Mouse (Mus musculus) kidney, adult 2 months (tissue): ENCODE data around the gene Epha8. TPM values are rescaled to one million over a fixed set of nuclear protein-coding genes. Genes with fewer than 3 reads are reported as not detected.
A peak's percentile ranks its signal among the peaks of the same experiment; 100 is the strongest.

Experiments
- DNase-seq: peaks from one replicate; pipeline ENCODE4 v3.0.0; 2021
- H3K27ac ChIP-seq: fragments of 200-500 bp; 2 replicates; pipeline ENCODE4 v1.5.1; 2012; ENCODE audit warnings: low read depth, low read length, control low read depth, inconsistent platforms; ENCODE audit not compliant: insufficient read depth
- H3K27me3 ChIP-seq: fragments of 200-500 bp; replicated peaks from 2 replicates; pipeline ENCODE4 v1.6.1; 2012; ENCODE audit warnings: mild to moderate bottlenecking, moderate library complexity, low read length, inconsistent platforms; ENCODE audit not compliant: control insufficient read depth, insufficient read depth
- H3K36me3 ChIP-seq: fragments of 200-500 bp; 2 replicates; pipeline ENCODE4 v1.6.1; 2012; ENCODE audit warnings: mild to moderate bottlenecking, moderate library complexity, low read length, inconsistent platforms; ENCODE audit not compliant: control insufficient read depth, insufficient read depth
- H3K4me1 ChIP-seq: fragments of 200-500 bp; 2 replicates; pipeline ENCODE4 v1.6.1; 2011; ENCODE audit warnings: low read length; ENCODE audit not compliant: control insufficient read depth, insufficient read depth
- H3K4me3 ChIP-seq: fragments of 200-500 bp; 2 replicates; pipeline ENCODE4 v1.5.1; 2011; ENCODE audit warnings: mild to moderate bottlenecking, low read depth, low read length, control low read depth; ENCODE audit not compliant: insufficient read depth
- CTCF ChIP-seq: fragments of 200-500 bp; conservative IDR thresholded peaks from 2 replicates; pipeline ENCODE4 v1.5.1; 2011; ENCODE audit warnings: low read depth, mild to moderate bottlenecking, control low read depth, low read length, moderate library complexity, mixed read lengths; ENCODE audit not compliant: insufficient read depth, insufficient read length
- POLR2A ChIP-seq: fragments of 200-500 bp; IDR thresholded peaks from one replicate; pipeline ENCODE4 v1.6.1; 2011; ENCODE audit warnings: low read depth, low read length, control low read depth
- WGBS: fragments of 180-500 bp; shearing (Covaris S2); methylation state at CpG from one replicate; pipeline ENCODE4 v1.1.7; 2018; 5-methylcytosine and 5-hydroxymethylcytosine counted together
- polyA plus RNA-seq: library from polyadenylated mRNA; depleted of rRNA; stranded (reverse); fragments of >200 nt; gene quantifications from 2 replicates; pipeline ENCODE4 v1.2.3, GENCODE M21; 2012

Gene Epha8
- polyA plus RNA-seq, 1 experiment: 0.06 TPM

GRCm38 (mm10) chr4:136981993-136982695 is 25.5 kb upstream of the Epha8 start:
- WGBS: 81% methylated on average over 9 of the region's 9 CpGs
- no peak for DNase-seq

DNA sequence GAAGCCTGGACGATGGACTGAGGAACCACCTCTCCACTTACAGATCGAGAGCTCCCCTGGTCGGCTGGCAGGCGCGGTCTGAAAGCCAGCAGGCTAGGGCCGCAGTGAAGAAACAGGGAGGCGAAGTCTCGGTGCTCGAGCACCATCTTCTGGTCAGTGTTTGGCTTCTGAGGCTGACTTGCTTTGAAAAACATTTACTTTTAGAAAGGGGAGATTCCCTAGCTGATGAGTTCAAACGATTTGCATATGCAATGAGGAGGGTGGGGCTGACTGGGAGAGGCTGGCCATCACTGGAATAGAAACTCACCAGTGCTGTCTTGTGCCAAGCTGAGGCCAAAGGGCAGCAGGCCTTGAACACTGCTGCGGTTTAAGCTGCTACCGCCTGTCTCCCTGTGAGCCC is 24.7 kb upstream of the Epha8 start:
- Histone ChIP-seq H3K4me1 (no peaks in the 10 kb centered on the region), H3K27me3 (no peaks in the 10 kb centered on the region), H3K27ac (no peak overlapping the region), H3K36me3 (no peaks in the 10 kb centered on the region), H3K4me3 (no peak overlapping the region)
- WGBS: 12% methylated on average over 12 of the region's 12 CpGs
- DNase-seq: peak; percentile 91
- TF ChIP-seq CTCF: peak; percentile 67
- no peak for TF ChIP-seq POLR2A

More at GRCm38 (mm10) chr4:136981993-136982695, 25.5 kb upstream of the Epha8 start:
- Histone ChIP-seq H3K4me3 (no peak overlapping the region), H3K27ac (no peak overlapping the region), H3K27me3 (no peaks in the 10 kb centered on the region), H3K36me3 (no peaks in the 10 kb centered on the region), H3K4me1 (no peaks in the 10 kb centered on the region)
- TF ChIP-seq POLR2A (no peak), CTCF (no peak)

DNA sequence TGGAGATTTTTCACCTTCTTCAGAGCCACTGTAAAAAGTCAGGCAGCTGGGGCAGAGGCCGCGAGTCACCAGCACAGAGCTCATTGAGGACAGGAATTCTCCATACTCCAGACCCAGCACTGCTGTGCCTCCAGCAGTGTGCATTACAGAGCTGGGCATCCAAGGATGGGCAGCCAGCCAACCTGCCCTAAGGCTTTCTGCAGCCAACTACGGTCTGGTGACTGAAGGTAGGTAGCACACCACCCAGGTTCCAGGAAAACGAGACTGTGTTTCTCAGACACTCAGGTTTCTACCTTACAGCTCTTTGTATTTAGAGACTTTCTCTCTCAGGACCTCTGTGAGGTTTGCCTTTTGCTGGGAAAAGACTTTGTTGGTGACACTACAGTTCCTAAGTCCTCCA is 24.3 kb upstream of the Epha8 start:
- DNase-seq: peak; percentile 20
- 59% methylated on average over 4 of the region's 4 CpGs for WGBS
- H3K27ac ChIP-seq: no peak overlapping the region
- no peaks in the 10 kb centered on the region for H3K36me3 ChIP-seq
- H3K4me3 ChIP-seq: no peak overlapping the region
- H3K27me3 ChIP-seq: no peaks in the 10 kb centered on the region
- TF ChIP-seq POLR2A: no peak
- no peak for TF ChIP-seq CTCF
- H3K4me1 ChIP-seq: no peaks in the 10 kb centered on the region

- 69% methylated on average over 8 of the region's 8 CpGs for WGBS
- Histone ChIP-seq H3K27me3 (no peaks in the 10 kb centered on the region), H3K4me3 (no peak overlapping the region), H3K36me3 (no peaks in the 10 kb centered on the region), H3K4me1 (no peaks in the 10 kb centered on the region), H3K27ac (no peak overlapping the region)
- TF ChIP-seq CTCF (no peak), POLR2A (no peak)
- DNase-seq: no peak
These were observed 20.6 kb upstream of the Epha8 start for GRCm38 (mm10) chr4:136977244-136977643.

DNA sequence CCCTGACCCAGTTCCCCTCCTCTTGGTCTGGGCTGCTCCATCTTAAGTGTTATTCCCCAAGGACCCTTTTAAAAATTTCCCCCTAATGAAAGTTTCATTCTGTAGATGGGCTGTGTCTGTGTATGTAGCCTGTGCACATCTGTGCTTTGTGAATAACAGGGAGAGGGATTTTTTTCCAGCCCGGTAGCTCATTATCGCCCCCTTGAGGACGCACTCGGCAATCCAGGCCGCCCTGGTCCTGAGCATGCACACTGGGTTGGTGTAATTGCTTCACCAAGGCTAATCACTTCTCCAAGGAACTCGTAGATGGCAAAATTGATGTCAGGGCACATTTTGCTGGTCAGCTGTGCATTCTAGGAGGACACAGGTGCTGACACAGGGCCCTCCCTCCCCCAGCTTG is 14.3 kb upstream of the Epha8 start:
- TF ChIP-seq CTCF (peak; percentile 60), POLR2A (no peak)
- WGBS: 9% methylated on average over 6 of the region's 6 CpGs
- Histone ChIP-seq H3K4me3 (no peak overlapping the region), H3K27ac (no peak overlapping the region), H3K27me3 (no peaks in the 10 kb centered on the region), H3K4me1 (no peaks in the 10 kb centered on the region), H3K36me3 (no peaks in the 10 kb centered on the region)
- DNase-seq: peak; percentile 25

DNA sequence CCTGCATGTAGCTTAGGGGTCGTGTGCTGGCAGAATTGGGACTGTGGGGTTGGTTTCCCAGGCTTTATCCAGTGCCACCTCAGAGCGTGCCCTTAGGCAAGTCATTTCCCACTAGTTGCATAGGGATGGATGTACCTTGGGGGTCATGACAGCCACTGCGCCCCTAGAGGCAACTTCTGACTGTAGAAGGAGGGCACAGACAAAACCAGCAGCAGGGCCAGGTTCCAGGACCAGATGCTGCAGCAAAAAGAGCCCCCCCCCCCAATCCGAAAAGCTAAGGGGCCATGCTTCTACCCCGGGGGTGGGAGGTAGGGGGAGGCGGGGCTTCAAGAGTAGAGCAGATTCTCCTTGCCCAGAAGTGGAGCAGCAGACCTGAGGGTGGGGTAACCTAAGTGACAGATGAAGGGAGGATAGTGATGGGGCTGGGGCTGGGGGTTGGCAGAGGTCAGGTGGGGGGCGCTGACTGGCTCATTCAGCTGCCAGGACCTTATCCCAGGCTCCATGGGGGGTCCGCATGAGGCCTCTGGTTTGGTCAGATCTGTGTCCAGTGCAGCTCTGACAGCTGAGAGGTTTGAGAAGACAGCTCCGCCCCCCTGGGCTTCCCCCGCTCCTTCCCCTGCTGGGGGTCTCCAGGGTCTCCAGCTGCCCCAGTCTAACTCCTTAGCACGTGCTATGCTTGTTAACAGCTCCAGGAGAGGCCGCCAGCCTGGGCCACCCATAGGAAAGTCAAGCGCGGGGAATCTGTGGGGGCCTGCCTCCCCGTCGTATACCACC is 13.1 kb upstream of the Epha8 start:
- no peak for DNase-seq
- Histone ChIP-seq H3K4me3 (no peak overlapping the region), H3K27me3 (no peaks in the 10 kb centered on the region), H3K36me3 (no peaks in the 10 kb centered on the region), H3K27ac (no peak overlapping the region), H3K4me1 (no peaks in the 10 kb centered on the region)
- TF ChIP-seq POLR2A (no peak), CTCF (no peak)
- WGBS: 53% methylated on average over 16 of the region's 16 CpGs

DNA sequence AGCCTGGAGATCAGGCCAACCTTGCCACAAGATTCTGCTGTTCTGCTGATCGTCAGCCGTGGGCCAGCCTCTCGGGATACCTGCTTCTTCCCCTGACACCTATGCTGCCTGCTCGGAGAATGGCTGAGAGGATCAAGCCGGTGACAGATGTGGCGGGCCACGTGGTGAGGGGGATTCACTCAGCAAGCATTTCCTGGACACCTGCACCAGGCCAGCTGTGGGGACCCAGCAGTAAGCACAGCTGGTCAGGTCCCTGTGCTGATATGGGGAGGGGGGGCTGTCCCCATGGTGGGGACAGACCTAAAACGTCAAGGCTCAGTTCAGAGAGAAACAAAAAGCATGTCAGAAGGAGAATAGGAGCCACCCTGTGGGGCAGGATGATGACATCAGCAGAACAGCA is 12.5 kb upstream of the Epha8 start:
- H3K27ac ChIP-seq: no peak overlapping the region
- 64% methylated on average over 8 of the region's 8 CpGs for WGBS
- H3K4me1 ChIP-seq: no peaks in the 10 kb centered on the region
- H3K27me3 ChIP-seq: no peaks in the 10 kb centered on the region
- DNase-seq: no peak
- no peak for TF ChIP-seq POLR2A
- TF ChIP-seq CTCF: no peak
- H3K36me3 ChIP-seq: no peaks in the 10 kb centered on the region
- H3K4me3 ChIP-seq: no peak overlapping the region
